Mouse (Mus musculus): ENCODE measurements around the gene Acbd4.

- no peak for TF ChIP-seq CTCF (IDR thresholded peaks at IDR 0.05; ENCODE audit: low read depth)
- TF ChIP-seq EP300 (IDR thresholded peaks at IDR 0.05; ENCODE audit: low read depth): no peak
Measured at GRCm38 (mm10) chr11:103144309-103145285, 43.1 kb downstream of the Acbd4 start.

All from heart, postnatal 0 days (tissue).